Mouse (Mus musculus): ENCODE measurements around the gene Phldb2. TPM values are rescaled to one million over a fixed set of nuclear protein-coding genes. Genes with fewer than 3 reads are reported as not detected.
A peak's percentile ranks its signal among the peaks of the same experiment; 100 is the strongest.

Phldb2 gene
- polyA plus RNA-seq, 2 experiments from 2014 or later: 0.17 TPM; not detected in 1

- no peak for ATAC-seq
Measured at GRCm38 (mm10) chr16:45890471-45891200, 62.8 kb downstream of the Phldb2 start.

GRCm38 (mm10) chr16:45889636-45890035 is 63.8 kb downstream of the Phldb2 start:
- ATAC-seq: no peak

- ATAC-seq: peak; percentile 39
Measured at GRCm38 (mm10) chr16:45886599-45886998, 66.8 kb downstream of the Phldb2 start.

GRCm38 (mm10) chr16:45884194-45884593 is 69.2 kb downstream of the Phldb2 start:
- no peak for ATAC-seq

GRCm38 (mm10) chr16:45881177-45881832 is 72.1 kb downstream of the Phldb2 start:
- ATAC-seq: no peak

DNA sequence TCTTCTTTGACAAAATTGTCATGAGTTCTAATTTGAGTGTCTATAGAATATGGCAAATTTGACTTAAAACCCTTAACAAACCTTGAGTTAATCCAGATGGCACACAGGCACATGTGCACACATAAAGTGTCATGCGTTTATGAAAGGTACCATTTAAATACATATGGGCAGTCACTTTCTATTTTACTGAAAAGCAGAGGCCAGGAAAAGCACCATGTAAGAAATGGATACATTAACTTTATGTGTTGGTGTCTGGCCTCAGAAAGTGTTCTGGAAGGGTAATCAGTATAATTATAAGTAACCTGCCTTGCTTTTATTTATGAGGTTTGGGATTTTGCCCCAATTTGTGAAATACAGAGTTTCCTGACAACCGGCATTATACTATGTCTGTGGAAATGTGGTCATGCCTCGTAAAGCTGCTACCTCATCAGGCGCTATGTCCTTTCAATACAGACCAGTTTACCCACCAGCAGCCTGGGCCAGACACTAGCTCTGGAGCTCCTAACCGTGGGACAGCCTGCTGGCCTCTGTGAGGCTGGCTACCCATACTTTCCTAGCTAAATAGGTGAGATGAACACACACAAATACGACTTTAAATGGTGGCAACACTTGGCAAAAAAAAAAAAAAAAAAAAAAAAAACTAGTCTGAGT is 73.2 kb downstream of the Phldb2 start:
- ATAC-seq: no peak

GRCm38 (mm10) chr16:45877739-45878138 is 75.7 kb downstream of the Phldb2 start:
- ATAC-seq: no peak

- ATAC-seq: no peak
Measured at GRCm38 (mm10) chr16:45877171-45877570, 76.2 kb downstream of the Phldb2 start.

GRCm38 (mm10) chr16:45873397-45873796 is 80.0 kb downstream of the Phldb2 start:
- no peak for ATAC-seq

GRCm38 (mm10) chr16:45871286-45871976 is 82.0 kb downstream of the Phldb2 start:
- ATAC-seq: no peak

- ATAC-seq: no peak
Measured at GRCm38 (mm10) chr16:45870651-45871050, 82.7 kb downstream of the Phldb2 start.

- no peak for ATAC-seq
Measured at GRCm38 (mm10) chr16:45869044-45869443, 84.4 kb downstream of the Phldb2 start.

DNA sequence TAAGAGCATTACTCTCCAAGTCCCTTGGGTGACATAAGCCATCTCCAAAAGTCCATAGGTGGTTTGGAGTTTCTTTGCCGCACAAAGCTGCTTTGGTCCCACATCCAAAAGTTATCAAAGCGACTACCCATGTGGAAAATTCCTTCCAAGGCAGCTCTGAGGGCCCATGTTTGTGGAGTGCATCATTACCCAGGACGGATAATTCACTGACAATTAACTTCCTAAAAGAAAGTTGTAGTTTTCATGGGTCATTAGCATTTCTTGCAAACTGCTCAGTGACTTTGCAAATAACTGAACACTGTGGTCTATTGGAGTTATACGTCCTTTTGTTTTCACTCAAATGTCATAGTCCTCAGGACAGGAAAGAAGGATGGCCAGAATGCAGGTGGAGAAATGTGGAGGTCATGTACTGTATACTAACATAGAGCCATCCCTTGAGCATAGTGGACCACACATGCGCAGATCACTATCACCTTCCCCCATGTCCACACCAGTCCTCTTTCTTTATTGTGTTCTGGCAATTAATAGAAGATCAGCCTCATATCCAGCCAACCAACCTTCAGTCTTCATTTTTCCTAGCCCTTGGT is 96.0 kb downstream of the Phldb2 start:
- ATAC-seq: no peak

- ATAC-seq: no peak
Measured at GRCm38 (mm10) chr16:45854499-45854898, 98.9 kb downstream of the Phldb2 start.

DNA sequence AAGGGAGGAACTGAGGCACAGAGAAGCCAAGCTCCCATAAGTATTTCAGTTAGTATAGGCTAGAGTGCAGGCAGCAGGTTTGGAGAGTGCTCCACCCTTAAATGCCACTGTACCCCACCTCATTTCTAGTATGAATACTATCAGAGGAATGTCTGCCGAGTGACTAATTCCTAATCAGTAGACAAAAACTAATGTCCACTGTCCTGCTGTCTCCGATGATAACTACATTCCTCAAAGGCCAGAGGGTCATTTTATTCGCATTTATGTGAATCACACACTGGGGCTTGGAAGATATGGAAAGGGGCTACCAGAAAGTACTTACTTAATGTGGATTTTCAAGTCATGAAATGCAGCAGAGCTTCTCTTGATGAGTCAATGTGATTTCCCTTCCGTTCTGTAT is 104.4 kb downstream of the Phldb2 start:
- ATAC-seq: no peak

GRCm38 (mm10) chr16:45844875-45845274 is 108.5 kb downstream of the Phldb2 start:
- no peak for ATAC-seq

- peak; percentile 76 for ATAC-seq
Measured at GRCm38 (mm10) chr16:45844049-45844780, 109.2 kb downstream of the Phldb2 start.

- ATAC-seq: peak; percentile 39
Measured at GRCm38 (mm10) chr16:45843351-45843891, 110.0 kb downstream of the Phldb2 start.

GRCm38 (mm10) chr16:45842440-45842839 is 111.0 kb downstream of the Phldb2 start:
- no peak for ATAC-seq

DNA sequence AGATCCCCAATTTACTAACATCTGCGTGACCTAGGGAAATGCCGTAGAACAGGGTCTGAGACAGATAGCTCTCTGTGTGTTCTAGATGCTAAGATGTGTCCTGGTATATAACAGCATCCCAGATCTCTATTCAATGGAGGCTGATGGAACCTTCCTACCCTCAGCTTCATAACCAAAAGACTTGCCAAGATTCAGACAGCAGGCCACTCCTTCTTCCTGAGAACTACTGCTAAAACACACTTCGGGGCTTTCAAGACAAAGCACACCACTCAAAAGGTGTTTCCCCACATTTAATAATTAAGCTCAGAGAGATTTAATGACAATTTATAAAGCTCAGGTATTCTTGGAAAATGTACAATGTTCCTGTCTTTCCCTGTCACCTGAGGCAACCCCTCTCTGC is 111.6 kb downstream of the Phldb2 start:
- no peak for ATAC-seq

DNA sequence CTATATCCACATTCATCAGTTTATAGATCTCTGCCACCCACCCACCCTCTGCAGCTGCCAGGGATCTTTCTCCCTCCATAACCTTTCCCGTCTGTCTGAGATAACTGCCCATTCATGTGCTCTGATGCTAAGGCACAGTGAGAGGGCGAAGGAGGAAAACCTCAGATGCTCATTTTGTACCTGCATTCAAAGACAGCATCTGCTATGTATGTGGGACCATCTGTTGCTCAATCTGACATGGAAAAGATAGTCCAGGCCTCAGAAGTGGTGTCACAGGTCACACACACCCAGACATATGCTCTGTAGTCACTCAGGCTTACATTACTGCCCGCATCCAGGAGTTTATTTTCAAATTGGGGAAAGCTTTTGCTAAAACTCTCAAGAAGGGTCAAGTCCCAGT is 112.4 kb downstream of the Phldb2 start:
- ATAC-seq: no peak

Data from CD4-positive, CD25-positive, alpha-beta regulatory T cell, adult 4 months (primary cell).